13 mouse cellular contexts compared by ENCODE assay signal in the genomic region with DNA sequence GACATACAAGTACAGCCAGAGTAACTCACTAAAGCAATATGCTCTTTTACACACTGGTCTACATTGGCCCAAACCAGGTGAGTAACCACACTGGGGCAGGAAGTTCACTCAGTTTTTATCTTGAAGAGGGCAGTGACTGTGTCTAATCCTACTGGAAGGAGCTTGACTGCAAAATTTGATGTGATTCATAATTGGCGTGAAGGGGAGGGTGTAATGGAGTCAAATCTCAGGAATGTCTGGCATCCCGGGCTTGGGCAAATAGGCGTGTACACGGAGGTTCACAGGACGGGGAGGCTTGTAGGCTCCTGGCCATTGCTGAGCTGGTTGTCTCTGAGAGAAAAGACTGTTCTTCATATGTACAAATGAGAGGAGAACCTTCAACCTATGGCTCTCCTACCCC. TPM values are rescaled to one million over a fixed set of nuclear protein-coding genes. Genes with fewer than 3 reads are reported as not detected.
DNase-seq lines count a peak whose midpoint lies in the region; ATAC-seq and TF ChIP-seq lines count a peak whose summit lies in the region.
"Had no signal": no experiment of that assay in that cellular context is flagged by ENCODE, and none has a peak within 500 bp of the region (broad histone marks: within the 10 kb centered on the region; RNA-seq: fewer than 3 reads in every experiment).

No protein-coding gene starts in this region.

- no peaks in the 10 kb centered on the region for H3K36me3 ChIP-seq in stomach, postnatal 0 days (ENCODE audit: control insufficient read depth, insufficient read depth, low read length)
- H3K36me3 ChIP-seq in liver, postnatal 0 days (replicated peaks; ENCODE audit: insufficient read depth, low read length), result no peaks in the 10 kb centered on the region
- H3K36me3 ChIP-seq: limb, embryonic 10.5 days had no signal

- DNase-seq in lung, adult 18-20 months, result peak; percentile 73 to 82
- no peak for DNase-seq in lung, postnatal 14 days
- peak; percentile 26 for DNase-seq in embryo, embryonic 10.5 days (ENCODE audit: low spot score)
- DNase-seq in kidney, postnatal 14 days, result peak; percentile 39
- DNase-seq in stomach, postnatal 0 days (ENCODE audit: low spot score), result peak; percentile 65
- DNase-seq in right cerebral cortex, adult 2 months (ENCODE audit: low spot score in 2 of 2), result no peak
- no peak for DNase-seq in liver, postnatal 0 days
- DNase-seq: cerebellum, postnatal 14 days; right cerebral cortex, postnatal 14 days; thymus, postnatal 14 days had no signal

- H3K4me3 ChIP-seq in stomach, postnatal 0 days (ENCODE audit: low read depth, low read length), result no peak overlapping the region
- no peak overlapping the region for H3K4me3 ChIP-seq in liver, postnatal 0 days (ENCODE audit: low read depth, low read length)
- H3K4me3 ChIP-seq: layer of hippocampus, adult 2 months; limb, embryonic 10.5 days had no signal

- H3K4me1 ChIP-seq in stomach, postnatal 0 days (replicated peaks; ENCODE audit: control insufficient read depth, insufficient read depth), result peaks cover 2% of the 10 kb centered on the region; the same call in 1 of the 2 replicates
- peaks cover 5% of the 10 kb centered on the region; the same call in 1 of the 2 replicates for H3K4me1 ChIP-seq in liver, postnatal 0 days (ENCODE audit: insufficient read depth)

- H3K4me2 ChIP-seq in stomach, postnatal 0 days (replicated peaks; ENCODE audit: low read depth), result no peak overlapping the region
- no peak overlapping the region for H3K4me2 ChIP-seq in liver, postnatal 0 days (ENCODE audit: low read depth, low read length)

- no peak for TF ChIP-seq EP300 in stomach, postnatal 0 days (optimal IDR thresholded peaks at IDR 0.05)
- TF ChIP-seq EP300 in liver, postnatal 0 days (IDR thresholded peaks at IDR 0.05; ENCODE audit: low read depth), result no peak

- no peaks in the 10 kb centered on the region for H3K27me3 ChIP-seq in stomach, postnatal 0 days (ENCODE audit: control insufficient read depth, insufficient read depth, low read length)
- no peaks in the 10 kb centered on the region for H3K27me3 ChIP-seq in liver, postnatal 0 days (ENCODE audit: insufficient read depth, low read length)

- peak overlapping the region; percentile 69; the same call in 1 of the 2 replicates for H3K27ac ChIP-seq in stomach, postnatal 0 days (replicated peaks)
- H3K27ac ChIP-seq in liver, postnatal 0 days (ENCODE audit: low read depth), result no peak overlapping the region
- H3K27ac ChIP-seq: layer of hippocampus, adult 2 months; limb, embryonic 10.5 days had no signal

- H3K9ac ChIP-seq in stomach, postnatal 0 days (ENCODE audit: low read length), result no peak overlapping the region
- H3K9ac ChIP-seq in liver, postnatal 0 days (replicated peaks), result no peak overlapping the region

- WGBS in stomach, postnatal 0 days, result 31% methylated on average over 5 of the region's 5 CpGs
- 69% methylated on average over 5 of the region's 5 CpGs for WGBS in liver, postnatal 0 days (ENCODE audit: insufficient replicate concordance)

- H3K9me3 ChIP-seq in stomach, postnatal 0 days (ENCODE audit: control insufficient read depth, low read length), result no peaks in the 10 kb centered on the region
- no peaks in the 10 kb centered on the region for H3K9me3 ChIP-seq in liver, postnatal 0 days (ENCODE audit: low read length)
- H3K9me3 ChIP-seq: limb, embryonic 10.5 days had no signal

- ATAC-seq in stomach, postnatal 0 days (ENCODE audit: low FRiP score, low TSS enrichment), result peak; percentile 90
- no peak for ATAC-seq in liver, postnatal 0 days
- ATAC-seq: forebrain, embryonic 16.5 days had no signal

- TF ChIP-seq CTCF in stomach, postnatal 0 days (IDR thresholded peaks at IDR 0.05; ENCODE audit: low read depth), result no peak
- TF ChIP-seq CTCF in liver, postnatal 0 days (IDR thresholded peaks at IDR 0.05; ENCODE audit: low read depth), result no peak

RNA-seq across cellular contexts. Expression of a gene that starts 5.8 kb away (rescaled TPM):
- polyA plus RNA-seq in stomach, postnatal 0 days (2015; fragmentation: Nextera tagmentation; extraction: Ambion mirVana), result 51.1 and 56.8 TPM in 2 replicates
- polyA plus RNA-seq in liver, postnatal 0 days (2015; fragmentation: Nextera tagmentation; extraction: Ambion mirVana), result 14.2 and 14.3 TPM in 2 replicates

Comparison
In these comparisons a context has a peak if more than half of its experiments do, and no peak if none do; other contexts are left out.
1. DNase-seq: peak in lung, adult 18-20 months (2 of 2), embryo, embryonic 10.5 days (single experiment), kidney, postnatal 14 days (single experiment) and stomach, postnatal 0 days (single experiment); none in lung, postnatal 14 days (single experiment), right cerebral cortex, adult 2 months (0 of 2) and liver, postnatal 0 days (single experiment).